Mouse (Mus musculus) spleen, adult 2 months (tissue): ENCODE results near the gene Tmem185a. TPM values are rescaled to one million over a fixed set of nuclear protein-coding genes. Genes with fewer than 3 reads are reported as not detected.
A peak's percentile ranks its signal among the peaks of the same experiment; 100 is the strongest.
"Not testable (repeated sequence)": the region's sequence is repeated elsewhere in the genome, so short reads cannot be mapped to it uniquely, and the experiment has no call there.

Experiments
- DNase-seq, 2 experiments: peaks; one replicate each; pipeline versions ENCODE4 v3.0.0 to v3.0.0-alpha.2; 2012 to 2021; ENCODE audit warnings: low spot score in 2 of 2, low read depth in 1 of 2
- H3K27ac ChIP-seq: fragments of 200-500 bp; 2 replicates; pipeline ENCODE4 v1.5.1; 2012; ENCODE audit warnings: low read length, inconsistent platforms; ENCODE audit not compliant: insufficient read depth
- H3K27me3 ChIP-seq: fragments of 200-500 bp; 2 replicates; pipeline ENCODE4 v1.6.1; 2012; ENCODE audit warnings: mild to moderate bottlenecking, moderate library complexity, low read length, inconsistent platforms; ENCODE audit not compliant: control insufficient read depth, insufficient read depth
- H3K36me3 ChIP-seq: fragments of 200-500 bp; 2 replicates; pipeline ENCODE4 v1.6.1; 2012; ENCODE audit warnings: mild to moderate bottlenecking, low read length, inconsistent platforms; ENCODE audit not compliant: control insufficient read depth, insufficient read depth
- H3K4me1 ChIP-seq: fragments of 200-500 bp; 2 replicates; pipeline ENCODE4 v1.6.1; 2011; ENCODE audit warnings: inconsistent platforms; ENCODE audit not compliant: control insufficient read depth, insufficient read depth, insufficient read length
- H3K4me3 ChIP-seq: fragments of 200-500 bp; 2 replicates; pipeline ENCODE4 v1.5.1; 2011; ENCODE audit warnings: mild to moderate bottlenecking, inconsistent platforms; ENCODE audit not compliant: insufficient read depth, insufficient read length; ENCODE audit errors: extremely low read depth
- CTCF ChIP-seq: fragments of 200-500 bp; IDR thresholded peaks from 2 replicates; pipeline ENCODE4 v1.5.1; 2011; ENCODE audit warnings: mild to moderate bottlenecking, inconsistent platforms; ENCODE audit not compliant: insufficient read depth, insufficient read length, insufficient replicate concordance; ENCODE audit errors: extremely low read depth
- POLR2A ChIP-seq: fragments of 200-500 bp; IDR thresholded peaks from 2 replicates; pipeline ENCODE4 v1.6.1; 2011; ENCODE audit warnings: low read depth, low read length, inconsistent platforms
- WGBS: fragments of 180-500 bp; shearing (Covaris S2); methylation state at CpG from one replicate; pipeline ENCODE4 v1.1.7; 2018; 5-methylcytosine and 5-hydroxymethylcytosine counted together
- polyA plus RNA-seq: library from polyadenylated mRNA; depleted of rRNA; stranded (reverse); fragments of >200 nt; gene quantifications from 2 replicates; pipeline ENCODE4 v1.2.3, GENCODE M21; 2012; rRNA removed

Tmem185a gene
- polyA plus RNA-seq = 10.3 and 11.2 TPM in 2 replicates

DNA sequence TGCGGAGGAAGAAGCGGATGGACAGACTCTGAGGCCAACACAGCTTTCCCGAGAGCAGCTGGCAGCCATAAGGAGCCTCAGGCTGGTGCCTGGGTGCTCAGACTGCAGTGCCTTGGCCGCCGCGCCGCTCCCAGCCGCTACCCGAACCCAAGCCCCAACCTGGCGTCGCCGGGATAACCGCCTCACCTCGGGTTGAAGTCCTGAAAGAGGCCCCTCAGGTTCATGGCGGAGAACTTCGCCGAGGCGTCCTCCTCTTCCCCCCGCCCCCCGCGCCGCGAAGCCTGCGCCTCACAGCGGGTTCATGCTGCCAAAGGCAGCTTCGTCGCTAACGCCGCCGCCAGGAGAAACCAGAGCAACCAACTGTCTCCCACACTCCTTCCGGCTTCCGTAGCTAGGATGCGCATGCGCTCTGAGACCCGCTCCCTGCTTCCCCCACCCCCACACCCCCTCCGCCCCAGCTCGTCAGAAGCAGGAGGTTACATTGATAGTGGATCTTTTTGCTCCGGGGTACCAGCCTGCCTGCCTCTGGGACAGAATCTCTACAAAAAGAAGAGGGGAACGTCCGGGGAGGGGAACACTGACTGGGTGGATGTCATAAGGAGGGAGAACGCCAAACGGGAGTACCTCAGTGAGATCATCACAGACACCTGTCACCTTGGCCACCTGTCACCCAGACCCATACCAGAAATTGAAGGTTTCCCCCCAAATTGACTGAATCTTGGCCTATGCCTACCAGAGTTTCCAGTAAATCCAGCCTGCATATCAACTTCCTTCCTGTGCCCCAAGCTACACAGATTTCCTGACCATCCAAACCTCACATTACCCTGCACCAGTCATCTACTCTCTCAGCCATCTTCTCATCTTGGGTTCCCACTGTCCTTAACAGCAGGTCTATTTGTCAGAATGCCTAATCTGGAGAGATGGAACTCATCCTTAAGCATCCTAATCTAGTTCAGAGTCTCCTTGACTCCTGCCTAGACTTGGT lies at the start of gene Tmem185a:
Gene Tmem185a (minus strand): TSS at position 389 of the 985 bp plus-strand sequence.
- 21% methylated on average over 39 of the region's 42 CpGs for WGBS
- no peaks in the 10 kb centered on the region for H3K27me3 ChIP-seq
- H3K4me1 ChIP-seq = no peaks in the 10 kb centered on the region
- DNase-seq = peak; percentile 54 to 73
- TF ChIP-seq CTCF = no peak
- TF ChIP-seq POLR2A = no peak
- no peaks in the 10 kb centered on the region for H3K36me3 ChIP-seq
- H3K4me3 ChIP-seq = peak within 1 kb of the TSS; percentile 70
- peak within 1 kb of the TSS; percentile 50 for H3K27ac ChIP-seq

DNA sequence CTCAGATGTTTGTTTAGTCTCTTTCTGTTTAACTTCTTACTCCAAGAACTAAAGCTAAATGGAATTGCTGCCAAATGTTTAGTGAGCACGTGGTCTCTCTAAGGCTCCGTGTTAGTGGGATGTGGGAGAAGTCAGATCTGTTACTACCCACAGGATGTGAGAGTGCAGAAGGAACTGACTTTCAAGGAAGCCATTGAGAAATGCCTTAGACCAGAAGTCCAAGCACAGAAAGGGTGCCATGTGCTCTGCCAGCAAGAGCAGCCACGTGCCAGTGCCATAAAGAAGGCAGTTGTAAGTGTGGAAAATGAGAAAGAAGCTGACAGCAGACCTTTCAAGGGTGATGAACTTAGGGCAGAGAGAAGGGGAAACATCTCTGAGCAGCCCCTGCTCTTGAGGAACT lies 37.4 kb upstream of the Tmem185a start:
- not testable (repeated sequence) for H3K27ac ChIP-seq, DNase-seq, H3K4me1 ChIP-seq, H3K36me3 ChIP-seq, H3K4me3 ChIP-seq, H3K27me3 ChIP-seq
- WGBS = 36% methylated on average over 3 of the region's 3 CpGs

- not testable (repeated sequence) for H3K27ac ChIP-seq, DNase-seq, H3K27me3 ChIP-seq, H3K4me1 ChIP-seq, H3K36me3 ChIP-seq, H3K4me3 ChIP-seq
- no CpG with 5 or more reads among the region's 1 CpGs for WGBS
Observed at GRCm38 (mm10) chrX:70487328-70487727, 10.3 kb upstream of the Tmem185a start.

- no peak for DNase-seq
- WGBS = 81% methylated on average over 2 of the region's 2 CpGs
- H3K36me3 ChIP-seq = no peaks in the 10 kb centered on the region
- no peak for TF ChIP-seq POLR2A
- TF ChIP-seq CTCF = no peak
- no peaks in the 10 kb centered on the region for H3K4me1 ChIP-seq
- H3K4me3 ChIP-seq = no peak overlapping the region
- no peaks in the 10 kb centered on the region for H3K27me3 ChIP-seq
- H3K27ac ChIP-seq = no peak overlapping the region
Observed at GRCm38 (mm10) chrX:70482154-70482553, 5.2 kb upstream of the Tmem185a start.

GRCm38 (mm10) chrX:70478701-70479100 lies 1.7 kb upstream of the Tmem185a start:
- no peak for DNase-seq
- H3K27me3 ChIP-seq = no peaks in the 10 kb centered on the region
- H3K27ac ChIP-seq = no peak overlapping the region
- no peak for TF ChIP-seq CTCF
- no peak for TF ChIP-seq POLR2A
- 78% methylated on average over 5 of the region's 5 CpGs for WGBS
- H3K4me1 ChIP-seq = no peaks in the 10 kb centered on the region
- H3K4me3 ChIP-seq = no peak overlapping the region
- no peaks in the 10 kb centered on the region for H3K36me3 ChIP-seq

GRCm38 (mm10) chrX:70475215-70475765 lies 1.7 kb downstream of the Tmem185a start:
- WGBS = 74% methylated on average over 3 of the region's 3 CpGs
- no peaks in the 10 kb centered on the region for H3K27me3 ChIP-seq
- H3K4me3 ChIP-seq = no peak overlapping the region
- DNase-seq = no peak
- H3K27ac ChIP-seq = no peak overlapping the region
- TF ChIP-seq CTCF (no peak), POLR2A (no peak)
- no peaks in the 10 kb centered on the region for H3K36me3 ChIP-seq
- H3K4me1 ChIP-seq = no peaks in the 10 kb centered on the region

DNA sequence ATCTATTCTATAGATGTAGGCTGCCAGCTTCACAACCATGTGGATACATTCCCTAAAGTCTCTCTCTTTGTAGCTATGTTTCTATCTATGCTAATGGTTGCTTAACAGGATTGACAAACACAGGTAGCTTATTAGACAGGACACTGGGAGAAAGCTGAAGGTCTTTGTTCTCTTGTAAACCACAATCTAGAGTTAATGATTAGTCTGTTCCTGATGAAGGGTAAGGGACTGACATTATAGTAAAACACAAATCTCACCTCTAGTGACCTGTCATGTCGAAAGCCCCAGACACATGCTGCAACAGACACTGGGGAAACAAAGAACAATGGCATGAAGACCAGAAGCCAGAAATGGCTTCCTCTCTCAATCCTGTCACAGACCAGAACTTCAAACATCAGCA lies 10.1 kb downstream of the Tmem185a start:
- 89% methylated on average over 1 of the region's 1 CpGs for WGBS
- no peaks in the 10 kb centered on the region for H3K27me3 ChIP-seq

More for the DNA sequence above, 10.1 kb downstream of the Tmem185a start:
- H3K4me1 ChIP-seq = no peaks in the 10 kb centered on the region
- H3K27ac ChIP-seq = no peak overlapping the region
- H3K36me3 ChIP-seq = no peaks in the 10 kb centered on the region; the same call in 1 of the 2 replicates
- H3K4me3 ChIP-seq = no peak overlapping the region
- TF ChIP-seq POLR2A = no peak
- no peak for TF ChIP-seq CTCF
- DNase-seq = no peak
